Mouse (Mus musculus) CH12.LX (cell line): ENCODE measurements around the gene Slc38a8.

Source experiments
- EP300 ChIP-seq: IDR thresholded peaks from 2 replicates; pipeline ENCODE4 v1.6.1; 2011; ENCODE audit warnings: low read length, improper control_type of control experiment
- MAX ChIP-seq: IDR thresholded peaks from 2 replicates; pipeline ENCODE4 v1.6.1; 2011; ENCODE audit warnings: low read length, improper control_type of control experiment
- POLR2A ChIP-seq: IDR thresholded peaks from 2 replicates; pipeline ENCODE4 v1.6.1; 2011; ENCODE audit warnings: low read depth, mild to moderate bottlenecking, improper control_type of control experiment, low read length

GRCm38 (mm10) chr8:119446990-119447780, 54.3 kb downstream of the Slc38a8 start:
- TF ChIP-seq MAX: no peak
- TF ChIP-seq EP300: no peak
- TF ChIP-seq POLR2A: no peak
